Mouse (Mus musculus): ENCODE results near the gene Tinag.

- TF ChIP-seq CTCF (IDR thresholded peaks at IDR 0.05; ENCODE audit: insufficient read depth, low read depth, low read length), result no peak
- no peak for TF ChIP-seq POLR2A (IDR thresholded peaks at IDR 0.05; ENCODE audit: insufficient read depth, low read depth, low read length)
Measured at GRCm38 (mm10) chr9:77046067-77046715, 597 bp upstream of the Tinag start.

Data from olfactory bulb, adult 2 months (tissue).